Mouse (Mus musculus) embryo, embryonic 9.5 days (tissue): Measurements from ENCODE around the gene Grid2.

ENCODE experiments used
- DNase-seq: peaks from one replicate; pipeline ENCODE4 v3.0.0-alpha.2; 2017; ENCODE audit errors: extremely low spot score

Grid2 gene

DNA sequence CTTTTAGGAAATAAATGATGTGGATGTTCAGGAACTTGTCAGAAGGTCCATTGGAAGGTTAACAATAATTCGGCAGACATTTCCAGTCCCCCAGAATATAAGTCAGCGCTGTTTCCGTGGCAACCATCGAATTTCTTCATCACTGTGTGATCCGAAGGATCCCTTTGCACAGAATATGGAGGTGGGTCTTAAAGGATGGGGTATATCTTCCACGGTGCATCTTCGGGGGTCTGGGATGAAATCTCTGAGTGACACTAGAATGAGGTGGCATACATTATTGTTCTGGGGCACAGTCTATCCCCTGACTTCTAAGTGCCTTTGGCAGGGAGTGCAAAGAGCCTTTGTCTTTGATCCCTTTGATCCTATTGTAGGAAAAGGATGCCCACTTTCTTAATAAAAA, 808.2 kb downstream of the Grid2 start:
- no peak for DNase-seq

DNA sequence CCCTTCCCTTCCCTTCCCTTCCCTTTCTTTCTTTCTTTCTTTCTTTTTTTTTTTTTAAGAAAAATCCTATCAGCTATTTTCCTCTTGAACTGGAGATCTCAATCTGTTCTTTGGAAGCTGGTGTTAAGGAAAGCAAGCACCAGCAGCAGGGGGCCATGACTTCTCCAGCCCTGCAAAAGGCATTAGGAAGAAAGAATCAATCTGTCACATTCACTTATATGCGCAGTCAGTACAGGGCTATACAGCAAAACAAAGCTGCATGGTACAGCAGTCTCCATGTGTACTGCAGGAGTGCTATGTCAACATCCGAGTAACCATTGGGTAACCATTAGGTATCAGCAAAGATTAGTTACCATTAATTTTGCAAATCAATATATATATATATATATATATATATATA, 809.0 kb downstream of the Grid2 start:
- no peak for DNase-seq

DNA sequence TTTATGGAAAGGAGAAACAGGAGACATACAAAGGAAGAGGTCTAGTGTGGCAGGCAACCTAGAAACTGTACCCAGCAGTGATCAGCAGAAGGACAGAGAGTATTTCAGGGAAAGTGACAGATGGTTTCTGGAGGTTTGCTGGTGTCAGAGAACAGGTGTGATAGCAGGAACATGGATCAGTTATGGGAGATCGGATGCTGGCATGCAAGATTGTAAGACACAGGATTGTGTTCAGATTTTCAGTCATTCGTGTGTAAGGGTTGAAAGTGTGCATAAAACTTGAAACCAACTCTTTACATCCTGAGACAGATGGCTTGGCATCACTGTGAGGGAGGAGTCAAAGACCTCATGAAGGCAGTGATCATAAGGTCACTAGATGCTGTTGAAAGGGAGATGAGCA, 817.7 kb downstream of the Grid2 start:
- no peak for DNase-seq

DNA sequence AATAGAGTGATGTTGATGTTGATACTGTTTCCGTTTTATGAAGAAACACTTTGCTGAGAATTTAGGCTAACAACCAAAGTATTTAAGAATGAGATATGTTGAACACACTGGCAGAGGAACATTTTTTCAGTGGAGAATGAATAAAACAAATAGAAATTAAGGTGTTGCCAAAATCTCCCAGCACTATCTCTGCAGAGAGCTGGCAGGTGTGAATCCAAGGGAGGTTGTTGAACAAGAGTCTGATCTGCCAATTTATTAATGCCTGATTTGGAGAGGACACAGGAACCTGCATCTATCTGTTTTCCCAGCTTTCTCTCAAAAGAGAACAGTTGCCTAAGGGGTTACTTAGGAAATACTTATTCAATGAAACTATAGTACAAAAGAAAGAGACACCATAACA, 822.2 kb downstream of the Grid2 start:
- DNase-seq: no peak

DNA sequence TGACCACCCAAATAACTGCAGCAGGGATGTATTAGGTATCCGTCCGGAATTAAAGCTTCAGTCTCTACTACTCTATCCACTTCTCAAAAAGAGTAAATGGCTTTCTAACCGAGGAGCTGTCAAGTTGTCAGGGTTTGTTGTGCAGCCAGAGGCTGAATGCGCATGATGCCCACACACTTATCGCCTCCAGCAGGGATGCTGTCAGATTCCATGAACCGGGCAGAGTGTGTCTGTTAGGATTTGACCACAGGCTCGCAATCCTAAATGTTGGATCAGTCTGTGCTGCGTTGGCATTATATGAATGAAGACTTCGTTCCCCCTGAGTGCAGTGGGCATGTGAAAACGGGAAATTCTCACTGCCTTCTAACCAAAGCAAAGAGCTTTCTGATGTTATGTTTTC, 843.0 kb downstream of the Grid2 start:
- no peak for DNase-seq

DNA sequence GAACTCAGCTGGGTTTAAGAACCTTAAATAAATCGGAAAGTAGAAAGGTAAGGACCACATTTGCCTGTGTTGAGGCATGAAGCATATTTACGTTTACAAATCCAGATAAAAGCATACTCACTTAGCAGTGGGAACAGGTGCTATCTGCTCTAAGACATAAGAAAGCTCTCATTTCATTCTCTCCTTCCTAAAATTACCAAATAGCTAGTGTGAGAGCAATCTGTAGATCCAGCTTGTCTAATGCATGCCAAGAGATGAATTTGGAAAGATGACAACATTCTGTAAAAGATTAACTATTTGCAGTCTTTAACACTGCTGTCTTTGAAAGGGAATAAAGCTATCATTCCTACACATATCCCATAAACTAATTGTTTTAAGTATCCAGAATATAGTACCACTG, 858.9 kb downstream of the Grid2 start:
- DNase-seq: no peak

DNA sequence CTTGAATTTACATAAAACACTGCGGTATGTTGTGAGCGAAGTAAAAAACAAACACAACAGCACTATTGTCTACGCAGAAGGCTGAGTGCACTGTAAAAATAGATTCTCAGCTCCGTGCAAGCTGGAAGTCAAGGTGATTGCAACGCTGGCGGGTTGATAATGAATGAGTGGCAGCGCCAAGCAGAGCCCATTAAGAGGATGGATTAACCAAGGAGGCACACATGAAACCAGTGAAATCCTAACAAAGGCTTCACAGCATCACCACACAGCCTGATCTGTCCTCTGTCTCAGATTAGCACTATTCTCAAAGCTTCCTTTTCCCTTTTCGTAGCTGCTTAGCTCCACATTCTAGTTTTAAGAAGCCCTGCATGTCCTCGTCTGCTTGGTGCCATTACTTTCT, 880.6 kb downstream of the Grid2 start:
- no peak for DNase-seq

DNA sequence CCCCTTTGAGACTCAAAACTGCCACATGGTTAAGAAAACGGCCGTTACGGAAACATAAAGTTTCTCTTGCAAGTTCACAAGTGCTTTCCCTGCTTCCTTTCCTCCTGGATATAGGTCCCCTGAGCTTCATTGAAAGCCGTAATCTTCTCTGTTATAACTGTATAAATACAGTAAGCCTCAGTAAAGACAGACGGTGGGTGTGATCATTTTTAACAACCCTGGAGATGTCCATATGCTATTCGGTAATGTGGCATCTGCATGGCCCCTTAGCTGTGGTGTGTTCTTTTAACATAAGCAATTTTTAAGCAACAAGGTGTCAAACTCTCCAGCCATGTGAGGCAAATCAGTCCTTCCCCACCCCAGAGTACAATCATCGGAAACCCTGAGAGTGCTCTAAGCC, 892.9 kb downstream of the Grid2 start:
- DNase-seq: no peak

DNA sequence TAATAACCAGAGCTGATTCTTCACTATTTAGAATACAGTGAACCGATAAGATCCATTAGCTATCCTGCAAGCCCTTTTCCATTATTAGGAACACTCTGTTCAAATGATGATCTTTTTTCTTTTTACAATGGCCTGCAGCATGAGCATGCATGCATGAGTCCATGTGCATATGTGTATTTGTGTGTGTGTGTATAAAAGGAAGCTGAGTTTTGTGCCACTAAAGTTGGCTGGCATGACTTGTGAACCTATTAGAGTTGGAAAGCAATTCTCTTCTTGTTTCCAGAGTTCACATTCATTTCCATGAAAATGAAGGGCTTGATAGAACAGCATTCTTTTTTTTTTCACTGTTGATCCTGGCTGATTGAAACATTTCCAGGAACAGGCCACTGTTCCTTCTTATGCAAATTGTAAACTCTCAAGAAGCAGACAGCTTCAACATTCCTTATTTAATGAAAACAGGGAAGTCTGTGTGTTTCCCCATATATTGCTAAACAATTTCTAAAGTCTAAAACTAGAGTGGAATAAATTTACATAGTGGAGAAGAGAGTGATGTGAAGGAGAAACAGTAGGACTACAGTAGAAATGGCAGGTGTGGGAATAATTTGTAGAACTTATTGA, 919.4 kb downstream of the Grid2 start:
- DNase-seq: no peak

DNA sequence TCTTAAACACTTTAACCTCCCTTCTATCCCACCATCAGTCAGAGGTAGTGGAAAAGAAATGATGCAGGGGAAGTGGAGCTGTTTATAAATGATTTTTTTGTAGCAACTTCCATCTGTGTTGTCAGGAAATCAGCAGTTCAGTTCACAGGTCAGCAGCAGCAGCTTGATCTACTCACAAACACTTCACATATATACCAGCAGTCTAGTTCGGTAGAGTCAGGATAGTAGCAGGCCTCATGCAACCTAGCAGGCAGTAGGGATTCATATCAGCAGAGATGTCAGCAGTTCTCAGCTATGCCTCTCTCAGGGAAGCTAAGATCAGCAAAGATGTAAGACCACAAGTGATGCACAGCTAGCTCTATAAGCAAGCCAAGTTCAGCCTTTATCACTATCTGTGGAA, 938.0 kb downstream of the Grid2 start:
- no peak for DNase-seq

DNA sequence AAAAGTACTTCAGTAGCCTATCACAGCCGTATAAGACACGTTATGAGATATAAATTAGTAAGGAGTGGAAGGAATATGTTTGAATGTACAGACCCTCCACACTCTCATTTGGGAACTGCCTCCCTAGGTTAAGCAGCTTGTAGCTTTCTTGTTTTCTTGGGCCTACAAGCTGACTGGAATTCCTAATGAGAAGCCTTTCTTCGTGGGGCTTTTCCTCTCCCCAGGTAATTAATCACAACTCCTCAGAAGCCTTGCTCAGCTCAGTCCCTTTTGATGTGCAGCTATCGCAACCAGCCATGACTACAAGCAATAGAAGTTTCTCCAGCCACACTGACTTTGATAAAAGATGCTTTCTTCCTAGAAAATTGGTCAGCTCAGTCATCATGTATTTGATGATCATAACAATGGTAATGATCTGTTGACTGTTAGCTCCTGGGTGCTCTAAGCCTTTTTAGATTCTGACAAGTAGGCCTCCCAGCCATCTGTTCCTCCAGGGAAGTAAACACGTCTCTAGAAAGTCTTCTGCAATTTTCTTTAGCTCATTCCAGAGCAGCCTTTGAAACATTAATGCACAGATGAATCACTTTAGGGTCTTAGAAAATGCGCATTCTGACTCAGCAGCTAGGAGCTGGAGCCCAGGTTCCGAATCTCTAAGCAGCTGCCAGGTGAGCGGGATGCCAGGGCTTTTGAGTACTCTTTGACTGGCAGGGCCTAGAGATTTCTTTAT, 946.9 kb downstream of the Grid2 start:
- peak; percentile 20 for DNase-seq

DNA sequence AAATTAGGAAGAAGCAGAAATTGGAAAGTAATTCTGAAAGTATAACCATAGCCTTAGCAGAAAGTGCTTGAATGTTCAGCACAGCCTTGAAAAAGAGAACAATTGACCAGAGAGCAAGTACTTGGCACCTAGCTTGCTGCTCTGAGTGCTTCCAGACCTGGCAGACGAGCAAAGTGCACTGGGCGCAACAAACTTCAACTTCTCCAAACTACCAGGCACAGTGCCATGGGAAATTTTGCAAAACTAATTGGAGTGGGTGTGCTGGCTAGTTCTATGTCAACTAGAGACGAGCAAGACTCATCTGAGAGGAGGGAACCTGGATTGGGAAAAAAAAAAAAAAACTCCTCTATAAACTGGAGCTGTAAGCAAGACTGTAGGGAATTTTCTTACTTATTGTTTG, 980.7 kb downstream of the Grid2 start:
- DNase-seq: no peak

DNA sequence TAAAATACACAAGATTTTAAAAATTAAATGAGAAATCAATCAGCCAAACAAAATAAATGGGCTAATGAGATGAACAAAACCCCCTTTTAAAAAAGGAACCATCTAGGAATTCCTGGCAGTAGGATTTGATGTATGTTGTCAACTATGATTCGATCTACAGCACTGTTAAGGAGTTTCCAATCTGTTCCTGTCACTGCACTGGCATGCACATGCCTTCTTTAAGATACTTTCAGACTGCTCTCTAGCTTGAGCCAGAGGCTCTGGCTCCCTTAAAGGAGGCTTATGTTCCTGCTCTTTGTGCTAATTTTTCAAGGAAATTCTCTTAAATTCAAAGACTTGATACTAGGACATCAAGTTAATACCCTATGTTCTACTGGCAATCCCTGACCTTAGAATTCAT, 984.9 kb downstream of the Grid2 start:
- no peak for DNase-seq

DNA sequence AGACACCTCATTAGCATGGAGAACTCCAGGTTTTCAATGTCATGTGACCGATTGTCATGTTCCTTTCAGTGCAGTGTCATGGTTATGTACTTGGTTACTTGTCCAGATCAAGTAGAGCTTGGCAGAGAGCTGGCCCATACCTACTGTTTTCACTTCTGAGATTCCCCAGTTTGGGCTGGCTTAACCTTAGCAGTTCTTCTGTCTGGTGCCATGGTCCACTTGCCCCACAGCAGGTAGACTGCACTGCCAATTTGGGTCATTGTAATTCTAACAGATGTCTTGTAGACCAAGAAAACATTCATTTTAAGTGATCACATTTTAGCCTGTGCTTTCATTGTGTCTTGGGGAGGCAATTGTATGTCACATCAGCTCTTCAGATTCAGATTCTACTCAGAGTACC, 990.3 kb downstream of the Grid2 start:
- no peak for DNase-seq

DNA sequence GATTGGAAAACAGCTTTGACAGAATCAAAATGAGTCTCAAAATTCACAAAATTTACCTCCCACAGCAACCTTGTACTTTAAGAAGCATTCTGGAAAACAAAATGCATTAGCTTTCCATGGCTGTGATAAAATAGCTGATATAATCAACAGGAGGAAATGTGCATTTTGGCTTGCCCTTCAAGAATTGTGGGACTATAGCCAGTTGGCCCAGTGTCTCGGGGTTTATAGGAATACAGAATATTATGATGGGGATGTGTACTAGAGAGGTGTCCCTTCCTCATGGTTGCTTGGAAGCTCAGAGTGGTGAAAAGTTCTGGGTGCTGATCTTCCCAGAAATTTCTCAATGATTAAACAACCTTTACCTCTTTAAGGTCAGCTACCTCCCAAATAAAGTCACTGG, 995.4 kb downstream of the Grid2 start:
- no peak for DNase-seq

DNA sequence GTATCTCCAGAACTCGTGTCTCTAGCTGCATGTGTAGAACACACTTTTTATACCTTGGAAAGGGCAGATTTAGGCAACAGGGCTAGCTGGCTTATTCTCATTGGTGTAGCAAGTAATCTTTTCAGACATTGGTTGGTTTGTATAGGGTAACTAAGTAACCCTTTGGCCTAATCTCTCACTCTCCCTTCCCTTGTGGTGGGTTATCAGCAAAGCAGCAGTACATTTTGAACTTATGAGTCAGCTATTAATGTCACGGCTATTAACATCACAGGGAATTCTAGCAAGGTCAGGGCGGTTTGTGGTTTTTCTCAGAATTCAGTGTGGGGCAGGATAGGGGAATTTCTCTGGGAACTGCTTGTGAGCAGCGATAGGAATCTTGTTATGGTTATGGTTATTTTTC, 1007.8 kb downstream of the Grid2 start:
- no peak for DNase-seq

DNA sequence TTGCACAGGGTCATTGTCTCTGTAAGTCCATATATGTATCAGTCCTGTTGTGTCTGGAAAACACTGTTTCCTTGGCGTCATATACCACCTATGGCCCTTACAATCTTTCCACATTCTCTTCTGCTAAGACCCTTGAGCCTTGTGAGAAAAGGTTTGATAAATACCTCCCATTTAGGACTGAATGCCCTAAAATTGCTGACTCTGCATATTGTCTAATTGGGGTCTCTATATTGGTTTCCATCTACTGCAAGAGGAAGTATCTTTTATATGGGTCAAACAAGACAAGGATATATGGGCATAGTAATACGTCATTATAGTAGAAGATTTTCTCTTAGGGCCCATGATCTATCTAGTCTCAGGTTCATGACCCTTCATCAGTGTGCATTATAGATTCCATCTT, 1008.5 kb downstream of the Grid2 start:
- DNase-seq: no peak

DNA sequence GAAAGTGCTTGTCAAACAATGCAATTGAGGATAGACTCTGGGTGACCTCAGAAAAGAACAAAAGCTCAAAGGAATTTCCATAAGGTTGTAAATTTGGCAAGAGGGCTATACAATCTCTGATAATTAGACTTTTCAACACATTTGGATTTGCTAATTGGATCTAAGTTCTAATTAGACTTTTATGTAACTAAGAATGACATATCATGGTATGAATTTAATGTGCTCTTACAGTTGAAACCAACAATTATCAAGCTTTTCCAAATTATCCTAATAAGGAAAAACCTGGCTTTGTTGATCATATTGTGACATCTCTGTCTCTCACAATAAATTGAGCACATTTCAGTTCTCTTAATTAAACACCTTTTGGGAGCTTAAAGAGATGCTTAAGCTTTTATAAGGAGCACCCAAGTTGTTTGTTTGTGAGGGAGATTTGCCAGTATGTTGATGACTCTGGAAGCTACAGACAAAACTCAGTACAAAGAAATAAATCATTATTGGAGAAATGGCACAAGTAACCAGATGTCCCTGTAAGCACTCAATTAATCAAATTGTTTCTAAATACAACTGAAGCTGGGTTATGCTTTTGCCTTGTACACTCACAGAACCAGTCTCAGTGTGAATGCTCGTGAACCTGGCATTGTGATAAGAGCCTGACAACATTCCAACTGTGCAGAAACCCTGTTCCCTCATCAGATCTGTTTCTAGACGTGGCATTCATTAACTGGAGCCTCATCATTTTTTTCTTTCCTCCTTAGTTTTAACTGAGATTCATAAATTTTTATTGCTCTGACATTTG, 1018.8 kb downstream of the Grid2 start:
- no peak for DNase-seq

DNA sequence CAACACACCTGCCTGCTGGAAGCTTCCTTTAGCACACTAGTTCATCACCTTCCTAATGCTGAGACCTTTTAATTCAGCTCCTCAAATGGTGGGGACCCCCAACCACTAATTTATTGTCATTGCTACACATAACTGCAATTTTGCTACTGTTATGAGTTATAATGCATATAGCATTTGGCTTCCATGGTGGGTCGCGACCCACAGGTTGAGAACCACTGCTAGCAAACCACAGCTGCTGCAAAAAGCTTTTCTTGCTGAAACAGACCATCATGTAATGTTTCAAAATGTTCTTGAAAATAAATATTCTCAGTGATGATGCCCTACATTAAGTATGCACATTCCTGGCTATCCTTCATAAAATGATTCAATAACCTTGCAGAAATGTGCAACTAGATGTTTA, 1024.3 kb downstream of the Grid2 start:
- no peak for DNase-seq

DNA sequence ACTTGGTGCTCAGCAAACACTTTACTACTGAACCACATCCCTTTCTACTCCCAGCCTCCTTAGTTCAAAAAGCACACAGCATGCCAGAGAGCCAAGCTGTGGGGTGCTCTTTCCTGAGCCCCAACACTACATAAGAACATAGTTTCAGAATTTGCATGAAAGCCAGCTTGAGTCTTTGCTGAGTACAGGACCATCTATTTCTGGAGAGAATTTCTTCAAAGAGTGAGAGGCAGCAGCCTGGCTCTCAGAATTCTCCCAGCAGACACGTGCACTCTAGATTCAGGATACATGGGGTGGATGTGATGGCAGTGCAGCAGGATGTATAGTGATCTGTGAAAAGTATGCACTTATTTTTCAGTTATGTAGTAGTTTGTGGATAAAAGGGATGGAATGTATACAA, 1038.1 kb downstream of the Grid2 start:
- no peak for DNase-seq

DNA sequence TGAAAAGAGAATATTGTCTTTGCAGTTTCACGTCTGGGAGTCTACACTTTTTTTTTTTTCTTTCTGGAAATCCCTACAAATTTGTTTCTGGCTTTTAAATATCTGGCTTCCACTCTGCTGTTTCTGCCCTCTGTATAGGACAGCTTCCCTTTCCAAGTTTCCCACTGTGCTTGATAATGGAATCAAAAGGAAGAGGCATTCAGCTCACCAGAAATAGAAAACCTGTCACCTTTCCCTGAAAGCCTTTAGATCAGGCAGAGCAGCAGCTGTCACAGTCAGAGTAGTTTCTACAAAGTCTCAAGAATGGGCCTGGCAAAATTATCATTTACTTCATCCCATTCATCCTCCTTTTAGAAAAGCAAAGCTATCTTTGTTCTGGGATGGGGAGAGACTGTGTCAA, 1042.0 kb downstream of the Grid2 start:
- DNase-seq: no peak

DNA sequence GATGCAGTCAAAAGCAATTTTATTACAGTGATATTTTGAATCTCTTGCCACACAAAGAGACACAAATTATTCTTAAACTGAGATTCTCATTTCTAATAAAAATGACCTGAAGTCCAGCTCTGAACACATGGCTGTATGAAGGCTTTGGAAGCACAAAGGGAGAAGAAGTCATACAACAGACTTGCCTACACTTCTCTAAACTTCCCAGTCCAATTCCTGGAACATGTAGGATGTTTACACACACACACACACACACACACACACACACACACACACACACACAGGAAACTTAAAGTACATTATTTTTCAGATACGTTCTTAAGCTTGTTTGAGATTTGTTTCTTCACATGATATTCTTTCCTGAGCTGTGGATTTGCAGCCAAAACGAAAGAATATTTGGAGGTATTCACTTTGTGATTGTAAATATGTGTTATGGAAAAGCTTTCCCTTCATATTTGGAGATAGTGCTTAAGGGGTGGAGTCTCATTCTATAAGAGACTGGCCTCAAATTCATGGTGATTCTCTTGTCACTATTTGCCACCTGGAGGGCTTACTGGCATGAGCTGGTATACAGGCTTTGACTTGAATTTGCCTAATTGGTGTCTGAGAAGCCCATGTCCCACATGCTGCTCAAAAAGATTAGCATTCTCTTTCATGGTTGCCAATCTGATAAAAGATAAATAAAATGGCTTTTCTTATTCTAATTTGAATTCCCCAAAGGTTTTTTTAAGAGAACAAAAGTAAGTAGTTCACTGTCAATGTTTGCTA, 1049.2 kb downstream of the Grid2 start:
- no peak for DNase-seq
